Mouse (Mus musculus): Measurements from ENCODE around the gene Fabp7. TPM values are rescaled to one million over a fixed set of nuclear protein-coding genes. Genes with fewer than 3 reads are reported as not detected.

Fabp7 gene
- total RNA-seq, 2 experiments from 2014 or later = not detected

- intact Hi-C loops (cut with DNase I) = no loop called here
- DNase-seq = no peak
Measured at GRCm38 (mm10) chr10:57796057-57796456, 11.4 kb downstream of the Fabp7 start.

DNA sequence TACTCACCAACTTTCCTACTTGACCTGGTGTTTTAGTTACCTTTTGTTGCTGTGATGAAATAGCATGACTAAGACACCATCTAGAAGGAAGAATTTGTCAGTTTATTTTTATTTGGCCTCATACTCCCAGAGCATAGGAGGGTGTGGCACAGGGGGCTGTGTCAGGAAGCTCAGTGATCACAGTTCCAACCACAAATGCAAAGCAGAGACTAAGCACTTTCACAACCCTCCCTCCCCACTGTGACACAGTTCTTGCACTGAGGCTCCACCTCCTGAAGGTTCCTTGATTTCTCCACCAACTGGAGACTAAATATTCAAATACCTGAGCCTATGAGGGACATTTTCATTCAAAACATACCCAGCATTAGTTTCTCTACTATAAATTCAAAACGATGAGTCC is 14.8 kb downstream of the Fabp7 start:
- no peak for DNase-seq
- intact Hi-C loops (cut with DNase I) = no loop called here

- intact Hi-C loops (cut with DNase I) = no loop called here
- no peak for DNase-seq
Measured at GRCm38 (mm10) chr10:57807754-57808153, 23.1 kb downstream of the Fabp7 start.

DNA sequence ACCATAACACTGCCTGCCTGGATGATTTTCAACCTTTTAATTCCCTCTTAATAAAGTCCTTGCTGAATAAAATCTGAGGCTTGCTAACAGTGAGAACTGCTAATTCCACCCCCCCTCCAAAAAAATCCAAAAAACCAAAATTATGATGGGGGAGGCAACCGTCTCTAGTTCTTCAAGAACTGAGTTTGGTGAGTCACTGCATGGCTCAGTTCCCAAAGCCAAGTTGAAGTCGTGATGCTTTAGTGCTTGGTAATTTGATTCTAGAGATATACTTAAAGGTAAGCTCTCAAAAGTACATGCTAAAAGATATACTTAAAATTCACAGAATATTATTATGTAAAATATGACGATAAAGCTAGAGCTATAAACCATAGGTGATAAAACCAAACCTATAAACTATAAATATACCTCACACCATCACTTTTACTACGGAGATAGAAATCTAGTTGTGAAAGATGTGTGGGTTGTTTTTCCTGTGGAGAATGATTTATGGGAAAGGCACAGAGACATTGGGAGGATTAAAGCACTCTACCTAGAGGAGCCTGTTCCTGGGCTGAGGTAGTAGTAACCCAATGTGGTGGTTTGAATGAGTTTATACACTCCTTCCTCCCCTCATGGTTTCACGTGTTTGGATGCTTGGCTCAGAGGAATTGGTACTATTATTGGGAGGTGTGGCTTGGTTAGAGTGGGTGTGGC is 27.6 kb downstream of the Fabp7 start:
- intact Hi-C loops (cut with DNase I) = no loop called here
- DNase-seq = no peak

GRCm38 (mm10) chr10:57814295-57814694 is 29.6 kb downstream of the Fabp7 start:
- intact Hi-C loops (cut with DNase I) = no loop called here
- no peak for DNase-seq

DNA sequence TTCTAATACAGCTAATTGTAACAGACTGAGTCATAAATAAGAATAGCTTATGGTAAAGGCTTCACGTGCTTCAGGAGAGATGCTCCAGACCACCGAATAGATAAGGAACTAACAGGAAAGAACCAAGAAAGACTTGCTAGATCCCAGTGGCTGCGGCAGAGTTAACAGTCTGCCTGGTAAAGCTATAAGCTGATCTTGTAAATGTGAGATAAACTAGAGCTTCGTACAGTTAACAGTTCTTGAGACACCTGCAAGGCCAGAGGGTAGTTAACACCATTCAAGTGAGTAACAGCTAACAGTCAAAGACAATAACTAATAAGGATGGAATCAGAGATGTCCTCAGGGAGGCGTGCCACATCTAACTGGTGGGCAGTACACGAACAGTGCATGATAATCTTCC is 31.2 kb downstream of the Fabp7 start:
- intact Hi-C loops (cut with DNase I) = no loop called here
- DNase-seq = no peak

GRCm38 (mm10) chr10:57819209-57819608 is 34.5 kb downstream of the Fabp7 start:
- intact Hi-C loops (cut with DNase I) = no loop called here
- DNase-seq = no peak

DNA sequence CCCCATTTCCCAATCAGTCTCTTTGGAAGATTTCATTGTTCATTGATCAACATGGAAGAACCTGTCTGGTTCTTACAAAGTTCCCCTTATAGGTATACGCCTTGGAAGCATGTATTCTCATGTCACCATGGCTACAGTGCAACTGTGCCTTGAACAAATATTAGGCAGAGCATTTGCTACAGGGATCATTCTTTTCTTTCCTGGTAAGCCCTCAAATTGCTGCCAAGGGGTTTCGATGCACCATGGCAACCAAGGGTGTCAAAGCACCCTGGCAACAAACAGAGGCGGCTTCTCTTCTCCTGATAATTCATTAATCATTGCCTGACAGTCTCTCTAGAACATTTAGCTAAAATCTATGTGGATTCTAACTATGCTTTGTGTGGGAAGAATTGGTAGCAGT is 37.8 kb downstream of the Fabp7 start:
- intact Hi-C loops (cut with DNase I) = no loop called here
- DNase-seq = no peak

GRCm38 (mm10) chr10:57828649-57829048 is 44.0 kb downstream of the Fabp7 start:
- intact Hi-C loops (cut with DNase I) = no loop called here
- no peak for DNase-seq

- no peak for DNase-seq
- intact Hi-C loops (cut with DNase I) = no loop called here
Measured at GRCm38 (mm10) chr10:57829621-57830020, 44.9 kb downstream of the Fabp7 start.

- intact Hi-C loops (cut with DNase I) = no loop called here
- no peak for DNase-seq
Measured at GRCm38 (mm10) chr10:57835094-57835493, 50.4 kb downstream of the Fabp7 start.

DNA sequence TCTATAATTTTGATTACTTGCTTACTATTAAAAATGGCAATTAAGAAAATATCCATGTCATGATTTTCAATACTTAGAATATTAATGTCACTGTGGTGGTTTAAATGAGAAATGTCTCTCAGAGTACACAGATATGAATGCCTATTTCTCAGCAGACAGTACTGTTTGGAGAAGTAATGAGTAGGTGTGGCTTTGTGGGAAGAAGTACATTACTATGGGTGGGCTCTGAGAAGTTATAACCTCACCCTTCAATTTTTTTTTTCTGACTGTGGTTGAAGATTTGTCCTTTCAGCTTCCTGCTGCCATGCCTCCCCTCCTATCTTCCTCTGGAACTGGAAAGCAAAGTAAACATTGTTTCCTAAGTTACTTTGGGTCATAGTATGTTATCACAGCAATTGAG is 51.3 kb downstream of the Fabp7 start:
- intact Hi-C loops (cut with DNase I) = no loop called here
- DNase-seq = no peak

Other genes with a start within 250 kb of the Fabp7 start
- gene Pkib, start 152.9 kb upstream of the Fabp7 start, total RNA-seq (2021) = not detected
- 10 to 100 TPM; 47.5 to 55.1 TPM for gene Smpdl3a, start 9.5 kb downstream of the Fabp7 start, total RNA-seq (2021)

Data from gastrocnemius, postnatal 36 days (tissue).